8 mouse cellular contexts compared by ENCODE assay signal in the genomic region with DNA sequence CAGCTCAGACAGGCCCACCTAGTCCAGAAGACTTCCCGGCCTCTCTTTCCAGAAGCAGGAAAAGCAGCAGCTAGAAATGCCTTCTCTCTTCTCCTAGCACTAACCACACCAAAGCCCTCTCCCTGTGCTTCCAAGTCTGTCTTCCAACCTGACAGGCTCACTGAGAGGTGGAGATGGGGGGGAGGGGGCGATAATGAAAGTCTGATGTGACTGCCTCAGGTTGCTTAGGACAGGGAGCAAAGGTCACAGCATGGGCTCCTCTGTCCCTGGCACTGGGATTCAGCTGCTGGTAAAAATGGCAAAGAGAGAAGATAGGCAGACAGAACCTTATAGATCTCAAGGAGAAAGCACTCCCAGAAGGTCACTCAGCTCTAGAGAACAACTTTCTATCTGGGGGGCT.
DNase-seq lines count a peak whose midpoint lies in the region; ATAC-seq lines count a peak whose summit lies in the region.

No protein-coding gene starts in this region.

- H3K4me2 ChIP-seq in kidney, embryonic 16.5 days (replicated peaks; ENCODE audit: low read depth, low read length): no peak overlapping the region
- no peak overlapping the region for H3K4me2 ChIP-seq in hindbrain, embryonic 11.5 days (replicated peaks; ENCODE audit: low read depth, low read length)
- H3K4me2 ChIP-seq in neural tube, embryonic 12.5 days (replicated peaks): peak overlapping the region; percentile 37

- H3K27ac ChIP-seq in kidney, embryonic 16.5 days (ENCODE audit: low read length): peak overlapping the region; percentile 90
- H3K27ac ChIP-seq in hindbrain, embryonic 11.5 days (ENCODE audit: low read depth, low read length): peak overlapping the region; percentile 78; the same call in 1 of the 2 replicates
- H3K27ac ChIP-seq in neural tube, embryonic 12.5 days: 0 out of 2 replicates have a peak overlapping the region, but pooled peaks have one; percentile 21

- H3K4me1 ChIP-seq in kidney, embryonic 16.5 days (ENCODE audit: insufficient read depth, low read length): peaks cover 35% of the 10 kb centered on the region
- peaks cover 20% of the 10 kb centered on the region for H3K4me1 ChIP-seq in hindbrain, embryonic 11.5 days (replicated peaks; ENCODE audit: control insufficient read depth, insufficient read depth, low read length)
- H3K4me1 ChIP-seq in neural tube, embryonic 12.5 days: peaks cover 52% of the 10 kb centered on the region

- no peaks in the 10 kb centered on the region for H3K9me3 ChIP-seq in kidney, embryonic 16.5 days (ENCODE audit: low read length)
- H3K9me3 ChIP-seq in hindbrain, embryonic 11.5 days (ENCODE audit: control insufficient read depth, low read length): no peaks in the 10 kb centered on the region
- no peaks in the 10 kb centered on the region for H3K9me3 ChIP-seq in neural tube, embryonic 12.5 days

- no peak for DNase-seq in kidney, adult 18-20 months
- peak; percentile 45 for DNase-seq in embryo, embryonic 11 days
- DNase-seq in hindbrain, embryonic 11.5 days (ENCODE audit: low spot score): peak; percentile 24
- DNase-seq in frontal cortex, postnatal 14 days (ENCODE audit: low spot score in 2 of 2): no peak
- DNase-seq in adrenal gland, postnatal 4 days (ENCODE audit: low spot score in 2 of 2): no peak

- H3K36me3 ChIP-seq in kidney, embryonic 16.5 days (ENCODE audit: insufficient read depth, low read length): no peaks in the 10 kb centered on the region
- no peaks in the 10 kb centered on the region for H3K36me3 ChIP-seq in hindbrain, embryonic 11.5 days (ENCODE audit: control insufficient read depth, insufficient read depth, low read length)
- H3K36me3 ChIP-seq in neural tube, embryonic 12.5 days: no peaks in the 10 kb centered on the region

- H3K9ac ChIP-seq in kidney, embryonic 16.5 days (replicated peaks; ENCODE audit: low read length): no peak overlapping the region
- H3K9ac ChIP-seq in hindbrain, embryonic 11.5 days (ENCODE audit: low read depth, low read length): no peak overlapping the region
- H3K9ac ChIP-seq in neural tube, embryonic 12.5 days: no peak overlapping the region

- 34% methylated on average over 2 of the region's 2 CpGs for WGBS in kidney, embryonic 16.5 days
- 26% methylated on average over 2 of the region's 2 CpGs for WGBS in hindbrain, embryonic 11.5 days
- 35% methylated on average over 2 of the region's 2 CpGs for WGBS in neural tube, embryonic 12.5 days

- ATAC-seq in kidney, embryonic 16.5 days (ENCODE audit: low FRiP score, low TSS enrichment): no peak
- ATAC-seq in hindbrain, embryonic 11.5 days (ENCODE audit: low FRiP score): no peak
- no peak for ATAC-seq in neural tube, embryonic 12.5 days (ENCODE audit: low FRiP score, low read depth)
- ATAC-seq in erythroid progenitor cell, adult 5-6 weeks (replicated peaks; ENCODE audit: low FRiP score, poor library complexity, severe bottlenecking): no peak

- H3K27me3 ChIP-seq in kidney, embryonic 16.5 days (ENCODE audit: insufficient read depth, low read length): peaks cover 6% of the 10 kb centered on the region; the same call in 1 of the 2 replicates
- H3K27me3 ChIP-seq in hindbrain, embryonic 11.5 days (ENCODE audit: control insufficient read depth, insufficient read depth, low read length): no peaks in the 10 kb centered on the region
- peaks cover 4% of the 10 kb centered on the region; the same call in 1 of the 2 replicates for H3K27me3 ChIP-seq in neural tube, embryonic 12.5 days (replicated peaks)

- H3K4me3 ChIP-seq in kidney, embryonic 16.5 days (ENCODE audit: low read length): no peak overlapping the region
- H3K4me3 ChIP-seq in hindbrain, embryonic 11.5 days (ENCODE audit: low read depth, low read length): no peak overlapping the region
- no peak overlapping the region for H3K4me3 ChIP-seq in neural tube, embryonic 12.5 days

Comparison
In these comparisons a context has a peak if more than half of its experiments do, and no peak if none do; other contexts are left out.
1. H3K27ac ChIP-seq: peak in every context shown above with its lines; median percentile 90 in kidney, embryonic 16.5 days; 78 in hindbrain, embryonic 11.5 days; 21 in neural tube, embryonic 12.5 days.
2. DNase-seq: peak in embryo, embryonic 11 days (single experiment) and hindbrain, embryonic 11.5 days (single experiment); none in kidney, adult 18-20 months (single experiment), frontal cortex, postnatal 14 days (0 of 2) and adrenal gland, postnatal 4 days (0 of 2).